Mouse (Mus musculus) embryonic fibroblast, embryonic 13.5 days (primary cell): Measurements from ENCODE around the gene Fzd9. TPM values are rescaled to one million over a fixed set of nuclear protein-coding genes. Genes with fewer than 3 reads are reported as not detected.

Experiments
- H3K27ac ChIP-seq: 2 replicates; pipeline ENCODE4 v1.5.1; 2012; ENCODE audit warnings: low read length, control low read depth, inconsistent platforms; ENCODE audit not compliant: insufficient read depth
- H3K4me1 ChIP-seq: 2 replicates; pipeline ENCODE4 v1.6.1; 2011; ENCODE audit warnings: low read length; ENCODE audit not compliant: control insufficient read depth, insufficient read depth
- H3K4me3 ChIP-seq: 2 replicates; pipeline ENCODE4 v1.5.1; 2011; ENCODE audit warnings: mild to moderate bottlenecking, control low read depth, low read length; ENCODE audit not compliant: insufficient read depth
- CTCF ChIP-seq: IDR thresholded peaks from 2 replicates; pipeline ENCODE4 v1.5.1; 2011; ENCODE audit warnings: mild to moderate bottlenecking, control low read depth, low read length, moderate library complexity, borderline replicate concordance; ENCODE audit not compliant: insufficient read depth
- POLR2A ChIP-seq: IDR thresholded peaks from 2 replicates; pipeline ENCODE4 v1.6.1; 2011; ENCODE audit warnings: low read depth, mild to moderate bottlenecking, control low read depth, low read length, moderate library complexity
- polyA plus RNA-seq: library from polyadenylated mRNA; stranded (reverse); fragments of >200 nt; gene quantifications from 2 replicates; pipeline ENCODE4 v1.2.4, GENCODE M21; 2011; ENCODE audit warnings: low read depth; ENCODE audit not compliant: missing spikeins, insufficient read length

Gene Fzd9
- polyA plus RNA-seq, 1 experiment, result not detected

DNA sequence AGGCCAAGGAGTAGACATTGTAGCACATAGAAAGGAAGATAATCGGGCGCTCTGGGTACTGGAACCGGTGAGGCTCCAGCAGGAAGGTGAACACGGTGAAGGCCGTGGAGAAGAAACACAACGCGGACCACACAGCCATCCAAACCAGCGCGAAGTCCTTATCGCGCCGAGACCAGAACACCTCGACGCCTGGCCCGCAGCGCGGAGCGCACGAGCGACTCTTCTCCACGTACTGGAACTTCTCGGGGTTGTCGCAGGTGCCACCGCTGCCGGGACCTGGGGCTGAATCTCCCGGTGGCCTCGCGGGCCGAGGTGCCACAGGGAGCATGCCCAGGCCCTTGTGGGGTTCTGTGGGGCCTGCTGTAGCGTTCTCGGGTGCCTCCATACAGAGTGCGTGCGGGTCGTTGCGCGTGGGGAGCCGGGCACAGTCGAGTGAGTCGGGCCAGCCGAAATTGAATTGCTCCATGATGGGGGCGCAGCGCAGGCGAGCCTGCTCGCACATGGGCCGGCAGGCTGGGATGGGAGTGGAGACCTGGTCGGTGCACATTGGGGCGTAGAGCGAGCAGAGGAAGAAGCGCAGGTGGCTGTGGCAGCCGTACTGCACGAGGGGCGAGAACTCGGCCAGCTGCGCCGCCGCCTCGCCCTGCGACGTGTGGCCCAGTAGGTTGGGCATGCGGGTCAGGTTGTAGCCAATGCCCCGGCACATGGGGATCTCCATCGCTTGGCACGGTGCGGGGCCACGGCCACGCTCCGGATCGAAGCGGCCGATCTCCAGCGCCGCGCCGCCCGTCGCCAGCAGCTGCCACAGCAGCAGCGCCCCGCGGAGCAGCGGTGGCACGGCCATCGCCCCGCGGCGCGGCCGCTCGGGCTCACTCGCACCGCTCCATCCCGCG is 598 bp downstream of the Fzd9 start:
- peaks cover 2% of the 10 kb centered on the region; the same call in 1 of the 2 replicates for H3K4me1 ChIP-seq
- H3K27ac ChIP-seq, result no peak overlapping the region
- TF ChIP-seq CTCF, result no peak
- TF ChIP-seq POLR2A, result no peak
- H3K4me3 ChIP-seq, result peak overlapping the region; percentile 20

DNA sequence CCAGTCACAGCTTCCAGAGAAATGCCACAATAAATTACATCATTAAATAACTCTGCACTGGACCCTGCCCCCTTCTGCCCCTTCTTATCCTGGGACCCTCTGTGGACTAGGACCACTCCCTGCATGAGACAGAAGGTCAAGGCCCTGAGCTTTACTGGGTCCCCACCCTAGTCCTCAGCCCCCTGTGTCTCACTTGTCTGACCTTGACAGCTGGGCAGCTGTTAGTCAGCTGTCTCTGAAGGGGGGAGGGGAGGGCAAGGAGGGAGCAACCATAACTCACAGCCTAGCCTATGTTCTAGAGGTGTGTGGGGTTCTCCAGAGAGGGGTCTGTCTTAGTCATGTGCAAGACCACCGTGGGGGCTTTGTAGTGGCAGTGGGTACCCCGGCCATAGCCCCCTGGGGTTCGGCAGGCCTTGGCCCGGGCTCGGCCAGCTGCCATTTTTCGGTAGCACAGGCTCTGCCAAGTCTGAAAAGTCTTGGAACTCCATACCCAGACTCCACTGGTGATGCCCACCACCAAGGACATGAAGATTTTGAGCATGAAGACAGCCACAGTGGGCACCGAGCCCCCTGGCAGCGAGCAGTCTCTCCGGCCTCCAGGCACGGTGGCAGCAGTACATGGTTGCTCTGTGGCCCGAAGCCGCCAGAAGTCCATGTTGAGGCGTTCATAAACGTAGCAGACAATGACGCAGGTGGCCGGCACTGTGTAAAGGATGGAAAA is 1.9 kb downstream of the Fzd9 start:
- H3K27ac ChIP-seq, result no peak overlapping the region
- no peak for TF ChIP-seq CTCF
- no peak for TF ChIP-seq POLR2A
- no peak overlapping the region for H3K4me3 ChIP-seq
- peaks cover 2% of the 10 kb centered on the region; the same call in 1 of the 2 replicates for H3K4me1 ChIP-seq

- no peak overlapping the region for H3K27ac ChIP-seq
- peaks cover 2% of the 10 kb centered on the region; the same call in 1 of the 2 replicates for H3K4me1 ChIP-seq
- TF ChIP-seq CTCF, result no peak
- no peak for TF ChIP-seq POLR2A
- H3K4me3 ChIP-seq, result no peak overlapping the region
These were observed 3.7 kb downstream of the Fzd9 start for GRCm38 (mm10) chr5:135247337-135247736.

DNA sequence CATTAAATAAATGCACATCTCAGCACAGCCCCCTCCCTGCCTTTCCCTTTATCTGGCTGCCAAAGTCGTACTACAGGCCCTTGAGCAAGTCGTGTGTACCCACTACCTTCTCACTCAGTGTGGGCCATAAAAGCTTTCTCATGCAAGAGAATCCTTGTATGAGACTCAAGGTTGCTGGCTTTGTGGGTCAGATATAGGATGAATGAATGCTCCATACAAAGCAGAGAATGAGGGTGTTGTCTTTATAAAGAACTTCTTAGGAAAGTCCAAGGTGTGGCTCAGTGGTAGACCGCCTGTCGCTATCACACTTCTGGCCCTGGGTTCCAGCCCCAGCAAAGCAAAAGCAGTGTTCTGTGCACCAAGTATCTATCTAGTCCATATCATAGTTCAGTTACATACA is 4.5 kb downstream of the Fzd9 start:
- peaks cover 2% of the 10 kb centered on the region; the same call in 1 of the 2 replicates for H3K4me1 ChIP-seq
- no peak overlapping the region for H3K4me3 ChIP-seq
- TF ChIP-seq POLR2A (no peak), CTCF (no peak)
- H3K27ac ChIP-seq, result no peak overlapping the region

- TF ChIP-seq CTCF (no peak), POLR2A (no peak)
- no peak overlapping the region for H3K4me3 ChIP-seq
- H3K4me1 ChIP-seq, result no peaks in the 10 kb centered on the region
- H3K27ac ChIP-seq, result no peak overlapping the region
These were observed 7.9 kb downstream of the Fzd9 start for GRCm38 (mm10) chr5:135243166-135243565.

- no peak for TF ChIP-seq CTCF
- no peak for TF ChIP-seq POLR2A
- no peak overlapping the region for H3K27ac ChIP-seq
These were observed 8.4 kb downstream of the Fzd9 start for GRCm38 (mm10) chr5:135242608-135243007.

DNA sequence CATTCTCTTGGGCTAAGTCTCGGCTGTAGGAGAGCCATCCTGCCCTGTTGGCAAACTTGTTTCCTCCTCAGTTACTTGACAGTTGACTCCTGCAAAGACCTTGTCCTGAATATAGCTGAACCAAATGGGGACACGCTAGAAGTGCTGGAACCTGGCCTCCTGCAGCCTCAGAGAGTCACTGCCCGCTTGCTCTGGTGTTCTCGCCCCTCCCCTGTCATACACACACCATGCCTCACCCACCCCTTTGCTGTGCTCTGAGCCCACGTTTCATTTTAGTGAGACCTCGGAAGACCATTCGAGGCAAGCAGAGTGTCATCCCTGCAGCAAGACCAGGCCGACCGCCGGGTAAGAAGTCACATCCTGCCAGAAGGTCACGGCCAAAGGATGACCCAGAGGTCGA is 8.9 kb downstream of the Fzd9 start:
- H3K4me1 ChIP-seq, result no peaks in the 10 kb centered on the region
- TF ChIP-seq CTCF (no peak), POLR2A (no peak)
- no peak overlapping the region for H3K27ac ChIP-seq
- H3K4me3 ChIP-seq, result no peak overlapping the region

More at GRCm38 (mm10) chr5:135242608-135243007, 8.4 kb downstream of the Fzd9 start:
- no peak overlapping the region for H3K4me3 ChIP-seq
- no peaks in the 10 kb centered on the region for H3K4me1 ChIP-seq

GRCm38 (mm10) chr5:135241474-135241873 is 9.6 kb downstream of the Fzd9 start:
- H3K27ac ChIP-seq, result no peak overlapping the region
- H3K4me3 ChIP-seq, result no peak overlapping the region
- no peak for TF ChIP-seq POLR2A
- no peak for TF ChIP-seq CTCF
- H3K4me1 ChIP-seq, result no peaks in the 10 kb centered on the region

DNA sequence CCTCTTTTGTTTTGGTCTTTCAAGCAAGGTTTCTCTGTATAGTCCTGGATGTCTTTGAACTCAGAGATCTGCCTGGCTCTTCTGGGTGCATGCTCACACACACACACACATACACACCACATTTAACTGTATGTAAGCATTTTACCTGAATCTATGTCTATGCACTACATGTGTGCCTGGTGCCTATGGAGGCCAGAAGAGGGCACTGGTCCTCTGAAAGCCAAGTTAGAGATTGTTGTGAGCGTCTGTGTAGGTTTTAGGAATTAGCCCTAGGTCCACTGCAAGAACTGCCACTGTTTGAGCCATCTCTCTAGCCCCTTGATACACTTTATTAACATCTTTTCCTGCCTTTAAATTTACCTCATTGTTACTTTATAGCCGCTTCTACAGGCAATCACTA is 12.2 kb downstream of the Fzd9 start:
- Histone ChIP-seq H3K4me1 (no peaks in the 10 kb centered on the region), H3K4me3 (no peak overlapping the region), H3K27ac (no peak overlapping the region)
- no peak for TF ChIP-seq POLR2A
- TF ChIP-seq CTCF, result no peak

- peak; percentile 67 for TF ChIP-seq CTCF
- TF ChIP-seq POLR2A, result no peak
- no peaks in the 10 kb centered on the region for H3K4me1 ChIP-seq
- H3K27ac ChIP-seq, result no peak overlapping the region
- H3K4me3 ChIP-seq, result no peak overlapping the region
These were observed 14.5 kb downstream of the Fzd9 start for GRCm38 (mm10) chr5:135236571-135236970.
